Mouse (Mus musculus) hindbrain, embryonic 15.5 days (tissue): ENCODE results near the gene Six5. TPM values are rescaled to one million over a fixed set of nuclear protein-coding genes. Genes with fewer than 3 reads are reported as not detected.

ENCODE experiments used
- ATAC-seq: fragments of 200-750 bp; cut with Nextera tagmentation; 2 replicates; pipeline ENCODE4 v1.8.0; 2017; ENCODE audit warnings: low read depth, moderate number of reproducible peaks, moderate TSS enrichment; ENCODE audit not compliant: low FRiP score
- H3K27ac ChIP-seq: fragments of 300-500 bp; sonication (generic); replicated peaks from 2 replicates; pipeline ENCODE4 v1.5.1; 2015; ENCODE audit warnings: mild to moderate bottlenecking, inconsistent platforms
- H3K27me3 ChIP-seq: fragments of 300-500 bp; sonication (generic); 2 replicates; pipeline ENCODE4 v1.6.1; 2015; ENCODE audit warnings: control low read depth, inconsistent platforms
- H3K36me3 ChIP-seq: fragments of 300-500 bp; sonication (generic); 2 replicates; pipeline ENCODE4 v1.6.1; 2015; ENCODE audit warnings: control low read depth, inconsistent platforms
- H3K4me1 ChIP-seq: fragments of 300-500 bp; sonication (generic); replicated peaks from 2 replicates; pipeline ENCODE4 v1.6.1; 2015; ENCODE audit warnings: control low read depth, inconsistent platforms
- H3K4me2 ChIP-seq: fragments of 300-500 bp; sonication (generic); 2 replicates; pipeline ENCODE4 v1.6.1; 2015; ENCODE audit warnings: moderate library complexity, mild to moderate bottlenecking, inconsistent platforms
- H3K4me3 ChIP-seq: fragments of 300-500 bp; sonication (generic); 2 replicates; pipeline ENCODE4 v1.5.1; 2015; ENCODE audit warnings: mild to moderate bottlenecking, inconsistent platforms
- H3K9ac ChIP-seq: fragments of 300-500 bp; sonication (generic); 2 replicates; pipeline ENCODE4 v1.6.1; 2015; ENCODE audit warnings: inconsistent platforms
- H3K9me3 ChIP-seq: fragments of 300-500 bp; sonication (generic); 2 replicates; pipeline ENCODE4 v1.6.1; 2016; ENCODE audit warnings: control low read depth, inconsistent platforms
- WGBS: fragments of 180-500 bp; shearing (Covaris S2); methylation state at CpG from one replicate; pipeline ENCODE4 v1.1.7; 2015; 5-methylcytosine and 5-hydroxymethylcytosine counted together
- polyA plus RNA-seq: library from polyadenylated mRNA; unstranded; fragments of >200 nt; fragmentation: Nextera tagmentation; extraction: Ambion mirVana; gene quantifications from 2 replicates; pipeline ENCODE4 v1.2.1, GENCODE M21; 2015

The Six5 gene
- polyA plus RNA-seq, 1 experiment from 2014 or later, result 2.6 TPM

GRCm38 (mm10) chr7:19088813-19089212 lies 5.6 kb upstream of the Six5 start:
- no peaks in the 10 kb centered on the region for H3K9me3 ChIP-seq
- peaks cover 26% of the 10 kb centered on the region for H3K27me3 ChIP-seq
- ATAC-seq, result no peak
- no peak overlapping the region for H3K9ac ChIP-seq
- peaks cover 26% of the 10 kb centered on the region for H3K36me3 ChIP-seq
- 41% methylated on average over 10 of the region's 10 CpGs for WGBS
- no peak overlapping the region for H3K4me2 ChIP-seq
- H3K4me3 ChIP-seq, result no peak overlapping the region
- peaks cover 37% of the 10 kb centered on the region for H3K4me1 ChIP-seq
- H3K27ac ChIP-seq, result no peak overlapping the region

GRCm38 (mm10) chr7:19091913-19092312 lies 2.5 kb upstream of the Six5 start:
- no peak overlapping the region for H3K9ac ChIP-seq
- H3K27me3 ChIP-seq, result peaks cover 43% of the 10 kb centered on the region
- H3K36me3 ChIP-seq, result peaks cover 22% of the 10 kb centered on the region
- 36% methylated on average over 17 of the region's 17 CpGs for WGBS
- ATAC-seq, result no peak
- H3K27ac ChIP-seq, result no peak overlapping the region
- peak overlapping the region; percentile 99; the same call in 1 of the 2 replicates for H3K4me2 ChIP-seq
- H3K4me1 ChIP-seq, result peaks cover 52% of the 10 kb centered on the region
- no peak overlapping the region for H3K4me3 ChIP-seq
- no peaks in the 10 kb centered on the region for H3K9me3 ChIP-seq

GRCm38 (mm10) chr7:19092381-19093173 lies 1.8 kb upstream of the Six5 start:
- 9% methylated on average over 36 of the region's 38 CpGs for WGBS

GRCm38 (mm10) chr7:19093174-19093521 lies 1.2 kb upstream of the Six5 start:
- peak; percentile 13; the same call in 1 of the 2 replicates for ATAC-seq
- WGBS, result 3% methylated on average over 14 of the region's 15 CpGs
- Histone ChIP-seq H3K27me3 (peaks cover 44% of the 10 kb centered on the region), H3K4me3 (peak overlapping the region; percentile 47), H3K27ac (peak overlapping the region; percentile 35), H3K4me2 (peak overlapping the region; percentile 99), H3K4me1 (peaks cover 52% of the 10 kb centered on the region), H3K9me3 (no peaks in the 10 kb centered on the region), H3K36me3 (peaks cover 18% of the 10 kb centered on the region), H3K9ac (no peak overlapping the region; the same call in 1 of the 2 replicates)

More at GRCm38 (mm10) chr7:19092381-19093173, 1.8 kb upstream of the Six5 start:
- no peaks in the 10 kb centered on the region for H3K9me3 ChIP-seq
- no peak overlapping the region for H3K9ac ChIP-seq
- peak overlapping the region; percentile 47; the same call in 1 of the 2 replicates for H3K4me3 ChIP-seq
- H3K4me1 ChIP-seq, result peaks cover 52% of the 10 kb centered on the region
- ATAC-seq, result peak; percentile 44
- peaks cover 44% of the 10 kb centered on the region for H3K27me3 ChIP-seq
- H3K4me2 ChIP-seq, result peak overlapping the region; percentile 99
- peaks cover 18% of the 10 kb centered on the region for H3K36me3 ChIP-seq
- peak overlapping the region; percentile 35 for H3K27ac ChIP-seq

- H3K27me3 ChIP-seq, result peaks cover 44% of the 10 kb centered on the region
- H3K9ac ChIP-seq, result peak overlapping the region; percentile 54
- WGBS, result under 1% methylated on average over 44 of the region's 45 CpGs
- H3K4me2 ChIP-seq, result peak overlapping the region; percentile 99
- peaks cover 18% of the 10 kb centered on the region for H3K36me3 ChIP-seq
- ATAC-seq, result peak; percentile 68
- peak overlapping the region; percentile 47 for H3K4me3 ChIP-seq
- peaks cover 52% of the 10 kb centered on the region for H3K4me1 ChIP-seq
- peak overlapping the region; percentile 82 for H3K27ac ChIP-seq
- no peaks in the 10 kb centered on the region for H3K9me3 ChIP-seq
Measured at GRCm38 (mm10) chr7:19093537-19094385, 633 bp upstream of the Six5 start.

GRCm38 (mm10) chr7:19094826-19095750 lies 694 bp downstream of the Six5 start:
- H3K4me2 ChIP-seq, result peak overlapping the region; percentile 99
- peaks cover 44% of the 10 kb centered on the region for H3K27me3 ChIP-seq
- WGBS, result 0% methylated on average over 64 of the region's 87 CpGs
- peaks cover 10% of the 10 kb centered on the region for H3K36me3 ChIP-seq
- no peak for ATAC-seq
- peak overlapping the region; percentile 47 for H3K4me3 ChIP-seq
- H3K9me3 ChIP-seq, result no peaks in the 10 kb centered on the region
- peak overlapping the region; percentile 82 for H3K27ac ChIP-seq
- peaks cover 52% of the 10 kb centered on the region for H3K4me1 ChIP-seq
- peak overlapping the region; percentile 54 for H3K9ac ChIP-seq

GRCm38 (mm10) chr7:19095751-19096110 lies 1.3 kb downstream of the Six5 start:
- no peaks in the 10 kb centered on the region for H3K9me3 ChIP-seq
- peak overlapping the region; percentile 47 for H3K4me3 ChIP-seq
- under 1% methylated on average over 19 of the region's 19 CpGs for WGBS
- H3K9ac ChIP-seq, result peak overlapping the region; percentile 54
- H3K27me3 ChIP-seq, result peaks cover 39% of the 10 kb centered on the region
- no peak for ATAC-seq
- 0 out of 2 replicates have a peak overlapping the region, but pooled peaks have one; percentile 82 for H3K27ac ChIP-seq
- H3K4me2 ChIP-seq, result peak overlapping the region; percentile 99
- peaks cover 3% of the 10 kb centered on the region; the same call in 1 of the 2 replicates for H3K36me3 ChIP-seq
- H3K4me1 ChIP-seq, result peaks cover 52% of the 10 kb centered on the region

GRCm38 (mm10) chr7:19096421-19096976 lies 2.1 kb downstream of the Six5 start:
- H3K27ac ChIP-seq, result no peak overlapping the region
- peak overlapping the region; percentile 47; the same call in 1 of the 2 replicates for H3K4me3 ChIP-seq
- WGBS, result 59% methylated on average over 5 of the region's 5 CpGs
- no peaks in the 10 kb centered on the region for H3K9me3 ChIP-seq
- no peak for ATAC-seq
- H3K4me1 ChIP-seq, result peaks cover 52% of the 10 kb centered on the region
- H3K9ac ChIP-seq, result no peak overlapping the region
- H3K27me3 ChIP-seq, result peaks cover 32% of the 10 kb centered on the region
- peak overlapping the region; percentile 99 for H3K4me2 ChIP-seq
- H3K36me3 ChIP-seq, result 0 out of 2 replicates have a peak, but pooled peaks cover 3% of the 10 kb centered on the region

- H3K4me3 ChIP-seq, result no peak overlapping the region
- H3K4me2 ChIP-seq, result no peak overlapping the region
- 70% methylated on average over 2 of the region's 2 CpGs for WGBS
- H3K4me1 ChIP-seq, result peaks cover 47% of the 10 kb centered on the region
- H3K27me3 ChIP-seq, result peaks cover 25% of the 10 kb centered on the region
- no peaks in the 10 kb centered on the region for H3K9me3 ChIP-seq
- no peak overlapping the region for H3K9ac ChIP-seq
- no peaks in the 10 kb centered on the region for H3K36me3 ChIP-seq
- ATAC-seq, result no peak
- H3K27ac ChIP-seq, result no peak overlapping the region
Measured at GRCm38 (mm10) chr7:19097217-19097616, 2.8 kb downstream of the Six5 start.

- ATAC-seq, result no peak
- H3K27ac ChIP-seq, result no peak overlapping the region
- no peak overlapping the region for H3K4me2 ChIP-seq
- peaks cover 40% of the 10 kb centered on the region for H3K4me1 ChIP-seq
- peaks cover 5% of the 10 kb centered on the region; the same call in 1 of the 2 replicates for H3K36me3 ChIP-seq
- H3K9me3 ChIP-seq, result 0 out of 2 replicates have a peak, but pooled peaks cover 3% of the 10 kb centered on the region
- H3K4me3 ChIP-seq, result no peak overlapping the region
- H3K9ac ChIP-seq, result no peak overlapping the region
- peaks cover 21% of the 10 kb centered on the region for H3K27me3 ChIP-seq
Measured at GRCm38 (mm10) chr7:19097863-19098262, 3.5 kb downstream of the Six5 start.

GRCm38 (mm10) chr7:19098811-19099210 lies 4.4 kb downstream of the Six5 start:
- 60% methylated on average over 7 of the region's 7 CpGs for whole genome bisulfite sequencing
- Histone ChIP-seq H3K4me2 (no peak overlapping the region), H3K36me3 (peaks cover 13% of the 10 kb centered on the region; the same call in 1 of the 2 replicates), H3K9ac (no peak overlapping the region), H3K27ac (no peak overlapping the region), H3K9me3 (0 out of 2 replicates have a peak, but pooled peaks cover 3% of the 10 kb centered on the region), H3K4me1 (peaks cover 31% of the 10 kb centered on the region), H3K27me3 (peaks cover 18% of the 10 kb centered on the region), H3K4me3 (no peak overlapping the region)
- ATAC-seq, result no peak
